Mouse (Mus musculus): ENCODE results near the gene Sumo2. TPM values are rescaled to one million over a fixed set of nuclear protein-coding genes. Genes with fewer than 3 reads are reported as not detected.

Sumo2 gene
- polyA plus RNA-seq, 1 experiment from 2014 or later = 539 TPM

- peaks cover 3% of the 10 kb centered on the region; the same call in 1 of the 2 replicates for H3K36me3 ChIP-seq (ENCODE audit: control insufficient read depth, insufficient read depth, low read length)
- H3K27me3 ChIP-seq (ENCODE audit: control insufficient read depth, insufficient read depth, low read length) = no peaks in the 10 kb centered on the region
- DNase-seq (ENCODE audit: low spot score) (no peak), ATAC-seq (ENCODE audit: low FRiP score, low TSS enrichment) (no peak)
- H3K27ac ChIP-seq (replicated peaks) = no peak overlapping the region
- no peak overlapping the region for H3K9ac ChIP-seq (ENCODE audit: low read length)
- H3K9me3 ChIP-seq (ENCODE audit: control insufficient read depth, low read length) = no peaks in the 10 kb centered on the region
- no peak overlapping the region for H3K4me3 ChIP-seq (ENCODE audit: low read depth, low read length)
- H3K4me1 ChIP-seq (replicated peaks; ENCODE audit: control insufficient read depth, insufficient read depth) = no peaks in the 10 kb centered on the region; the same call in 1 of the 2 replicates
- no peak for TF ChIP-seq EP300 (optimal IDR thresholded peaks at IDR 0.05)
- TF ChIP-seq CTCF (IDR thresholded peaks at IDR 0.05; ENCODE audit: low read depth) = no peak
- H3K4me2 ChIP-seq (replicated peaks; ENCODE audit: low read depth) = no peak overlapping the region
- WGBS = 89% methylated on average over 19 of the region's 19 CpGs
Observed at GRCm38 (mm10) chr11:115488551-115489104, 47.4 kb downstream of the Sumo2 start.

GRCm38 (mm10) chr11:115485155-115485554 lies 50.9 kb downstream of the Sumo2 start:
- peaks cover 3% of the 10 kb centered on the region; the same call in 1 of the 2 replicates for H3K36me3 ChIP-seq (ENCODE audit: control insufficient read depth, insufficient read depth, low read length)
- no peak for DNase-seq (ENCODE audit: low spot score)
- no peak for TF ChIP-seq CTCF (IDR thresholded peaks at IDR 0.05; ENCODE audit: low read depth)
- TF ChIP-seq EP300 (optimal IDR thresholded peaks at IDR 0.05) = no peak
- H3K4me2 ChIP-seq (replicated peaks; ENCODE audit: low read depth) = no peak overlapping the region
- no peaks in the 10 kb centered on the region for H3K27me3 ChIP-seq (ENCODE audit: control insufficient read depth, insufficient read depth, low read length)
- H3K9ac ChIP-seq (ENCODE audit: low read length) = no peak overlapping the region
- no peak overlapping the region for H3K27ac ChIP-seq (replicated peaks)
- no peak overlapping the region for H3K4me3 ChIP-seq (ENCODE audit: low read depth, low read length)
- WGBS = 56% methylated on average over 12 of the region's 12 CpGs
- H3K4me1 ChIP-seq (replicated peaks; ENCODE audit: control insufficient read depth, insufficient read depth) = no peaks in the 10 kb centered on the region
- H3K9me3 ChIP-seq (ENCODE audit: control insufficient read depth, low read length) = no peaks in the 10 kb centered on the region
- ATAC-seq (ENCODE audit: low FRiP score, low TSS enrichment) = no peak

- Histone ChIP-seq H3K27ac (replicated peaks) (no peak overlapping the region), H3K4me2 (replicated peaks; ENCODE audit: low read depth) (no peak overlapping the region), H3K4me3 (ENCODE audit: low read depth, low read length) (no peak overlapping the region), H3K9me3 (ENCODE audit: control insufficient read depth, low read length) (no peaks in the 10 kb centered on the region), H3K36me3 (ENCODE audit: control insufficient read depth, insufficient read depth, low read length) (no peaks in the 10 kb centered on the region; the same call in 1 of the 2 replicates), H3K9ac (ENCODE audit: low read length) (no peak overlapping the region), H3K4me1 (replicated peaks; ENCODE audit: control insufficient read depth, insufficient read depth) (no peaks in the 10 kb centered on the region), H3K27me3 (ENCODE audit: control insufficient read depth, insufficient read depth, low read length) (no peaks in the 10 kb centered on the region)
- peak; percentile 75 for DNase-seq (ENCODE audit: low spot score)
- 19% methylated on average over 6 of the region's 6 CpGs for WGBS
- TF ChIP-seq EP300 (optimal IDR thresholded peaks at IDR 0.05) (no peak), CTCF (IDR thresholded peaks at IDR 0.05; ENCODE audit: low read depth) (peak; percentile 95)
- ATAC-seq (ENCODE audit: low FRiP score, low TSS enrichment) = no peak
Observed at GRCm38 (mm10) chr11:115483726-115484125, 52.4 kb downstream of the Sumo2 start.

- H3K9me3 ChIP-seq (ENCODE audit: control insufficient read depth, low read length) = no peaks in the 10 kb centered on the region
- no peaks in the 10 kb centered on the region; the same call in 1 of the 2 replicates for H3K36me3 ChIP-seq (ENCODE audit: control insufficient read depth, insufficient read depth, low read length)
- H3K4me2 ChIP-seq (replicated peaks; ENCODE audit: low read depth) = no peak overlapping the region
- no peak overlapping the region for H3K4me3 ChIP-seq (ENCODE audit: low read depth, low read length)
- no peak overlapping the region for H3K27ac ChIP-seq (replicated peaks)
- ATAC-seq (ENCODE audit: low FRiP score, low TSS enrichment) (no peak), DNase-seq (ENCODE audit: low spot score) (no peak)
- no peaks in the 10 kb centered on the region for H3K27me3 ChIP-seq (ENCODE audit: control insufficient read depth, insufficient read depth, low read length)
- TF ChIP-seq EP300 (optimal IDR thresholded peaks at IDR 0.05) = no peak
- no peak for TF ChIP-seq CTCF (IDR thresholded peaks at IDR 0.05; ENCODE audit: low read depth)
- no peak overlapping the region for H3K9ac ChIP-seq (ENCODE audit: low read length)
- H3K4me1 ChIP-seq (replicated peaks; ENCODE audit: control insufficient read depth, insufficient read depth) = no peaks in the 10 kb centered on the region
- WGBS = 71% methylated on average over 11 of the region's 11 CpGs
Observed at GRCm38 (mm10) chr11:115483278-115483677, 52.8 kb downstream of the Sumo2 start.

- Histone ChIP-seq H3K36me3 (ENCODE audit: control insufficient read depth, insufficient read depth, low read length) (no peaks in the 10 kb centered on the region), H3K27me3 (ENCODE audit: control insufficient read depth, insufficient read depth, low read length) (no peaks in the 10 kb centered on the region), H3K4me2 (replicated peaks; ENCODE audit: low read depth) (no peak overlapping the region), H3K9me3 (ENCODE audit: control insufficient read depth, low read length) (no peaks in the 10 kb centered on the region), H3K4me3 (ENCODE audit: low read depth, low read length) (no peak overlapping the region), H3K9ac (ENCODE audit: low read length) (no peak overlapping the region), H3K4me1 (replicated peaks; ENCODE audit: control insufficient read depth, insufficient read depth) (no peaks in the 10 kb centered on the region; the same call in 1 of the 2 replicates), H3K27ac (replicated peaks) (no peak overlapping the region)
- TF ChIP-seq CTCF (IDR thresholded peaks at IDR 0.05; ENCODE audit: low read depth) (no peak), EP300 (optimal IDR thresholded peaks at IDR 0.05) (no peak)
- DNase-seq (ENCODE audit: low spot score) (no peak), ATAC-seq (ENCODE audit: low FRiP score, low TSS enrichment) (no peak)
- WGBS = 73% methylated on average over 6 of the region's 6 CpGs
Observed at GRCm38 (mm10) chr11:115481553-115482259, 54.4 kb downstream of the Sumo2 start.
